Mouse (Mus musculus): ENCODE data around the gene Tap2. TPM values are rescaled to one million over a fixed set of nuclear protein-coding genes. Genes with fewer than 3 reads are reported as not detected.

The Tap2 gene
- polyA plus RNA-seq, 1 experiment from 2014 or later, result 7.4 TPM

DNA sequence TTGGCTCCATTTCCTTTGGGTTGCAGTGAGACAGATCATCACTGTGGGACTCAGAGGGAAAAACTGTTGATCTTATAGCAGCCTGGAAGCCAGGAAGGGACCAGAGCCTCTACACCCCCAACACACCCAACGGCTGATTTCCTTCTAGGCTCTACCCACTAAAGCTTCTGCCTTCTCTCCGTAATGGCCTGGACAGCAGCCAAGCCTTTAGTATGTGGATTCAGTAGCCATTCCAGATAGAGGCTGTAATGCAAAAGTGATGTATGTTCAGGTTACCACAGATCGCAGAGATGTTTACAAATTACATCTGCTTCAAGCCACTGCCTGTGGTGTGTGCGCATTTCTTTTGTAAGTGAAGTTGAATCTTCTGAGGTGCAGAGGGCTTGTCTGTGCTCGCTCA, 57.2 kb downstream of the Tap2 start:
- no peaks in the 10 kb centered on the region for H3K36me3 ChIP-seq (ENCODE audit: control insufficient read depth, insufficient read depth, low read length)
- no peaks in the 10 kb centered on the region for H3K9me3 ChIP-seq (ENCODE audit: control insufficient read depth, low read length)
- DNase-seq (ENCODE audit: low spot score) (no peak), ATAC-seq (replicated peaks; ENCODE audit: low FRiP score) (no peak)
- peaks cover 28% of the 10 kb centered on the region for H3K27me3 ChIP-seq (replicated peaks; ENCODE audit: control insufficient read depth, insufficient read depth, low read length)
- no peak overlapping the region for H3K9ac ChIP-seq (ENCODE audit: low read depth, low read length)
- H3K4me3 ChIP-seq (ENCODE audit: low read depth, low read length), result no peak overlapping the region
- no peak overlapping the region for H3K27ac ChIP-seq (ENCODE audit: low read depth, low read length)
- H3K4me1 ChIP-seq (replicated peaks; ENCODE audit: control insufficient read depth, insufficient read depth, low read length), result 0 out of 2 replicates have a peak, but pooled peaks cover 4% of the 10 kb centered on the region
- 70% methylated on average over 5 of the region's 5 CpGs for WGBS
- H3K4me2 ChIP-seq, result no peak overlapping the region

DNA sequence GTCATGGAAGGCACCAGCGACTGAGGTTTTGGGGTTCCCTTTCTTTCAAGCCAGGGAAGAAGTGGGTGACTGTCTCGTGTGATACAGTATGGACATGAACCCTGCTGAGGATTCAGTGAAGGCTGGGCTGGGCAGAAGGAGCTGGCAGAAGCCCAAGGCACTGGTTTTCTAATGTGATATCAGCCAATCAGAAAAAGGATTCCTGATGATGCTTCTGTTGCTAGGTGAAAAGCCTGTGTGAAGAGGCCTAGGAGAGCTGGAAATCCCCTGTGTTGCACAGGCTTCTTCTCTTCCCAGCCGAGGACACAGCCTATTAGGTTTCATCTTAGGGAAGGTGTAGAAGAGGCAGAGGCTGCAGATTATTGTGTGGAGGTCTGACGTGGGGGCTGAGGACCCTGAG, 58.2 kb downstream of the Tap2 start:
- peaks cover 28% of the 10 kb centered on the region for H3K27me3 ChIP-seq (replicated peaks; ENCODE audit: control insufficient read depth, insufficient read depth, low read length)
- DNase-seq (ENCODE audit: low spot score), result no peak
- no peak for ATAC-seq (replicated peaks; ENCODE audit: low FRiP score)

GRCm38 (mm10) chr17:34263068-34263467, 59.7 kb downstream of the Tap2 start:
- ATAC-seq (replicated peaks; ENCODE audit: low FRiP score), result peak; percentile 66
- 0 out of 2 replicates have a peak, but pooled peaks cover 4% of the 10 kb centered on the region for H3K4me1 ChIP-seq (replicated peaks; ENCODE audit: control insufficient read depth, insufficient read depth, low read length)
- H3K27ac ChIP-seq (ENCODE audit: low read depth, low read length), result no peak overlapping the region
- no peaks in the 10 kb centered on the region for H3K9me3 ChIP-seq (ENCODE audit: control insufficient read depth, low read length)
- peaks cover 28% of the 10 kb centered on the region for H3K27me3 ChIP-seq (replicated peaks; ENCODE audit: control insufficient read depth, insufficient read depth, low read length)
- 3% methylated on average over 8 of the region's 8 CpGs for WGBS
- peak overlapping the region; percentile 56 for H3K4me3 ChIP-seq (ENCODE audit: low read depth, low read length)
- H3K36me3 ChIP-seq (ENCODE audit: control insufficient read depth, insufficient read depth, low read length), result no peaks in the 10 kb centered on the region
- no peak overlapping the region for H3K9ac ChIP-seq (ENCODE audit: low read depth, low read length)
- DNase-seq (ENCODE audit: low spot score), result peak; percentile 68
- peak overlapping the region; percentile 93 for H3K4me2 ChIP-seq

More for the DNA sequence above, 58.2 kb downstream of the Tap2 start:
- 27% methylated on average over 4 of the region's 4 CpGs for WGBS
- H3K9ac ChIP-seq (ENCODE audit: low read depth, low read length), result no peak overlapping the region
- no peak overlapping the region for H3K4me3 ChIP-seq (ENCODE audit: low read depth, low read length)
- H3K27ac ChIP-seq (ENCODE audit: low read depth, low read length), result no peak overlapping the region
- no peaks in the 10 kb centered on the region for H3K36me3 ChIP-seq (ENCODE audit: control insufficient read depth, insufficient read depth, low read length)
- H3K4me2 ChIP-seq, result no peak overlapping the region
- H3K9me3 ChIP-seq (ENCODE audit: control insufficient read depth, low read length), result no peaks in the 10 kb centered on the region
- H3K4me1 ChIP-seq (replicated peaks; ENCODE audit: control insufficient read depth, insufficient read depth, low read length), result 0 out of 2 replicates have a peak, but pooled peaks cover 4% of the 10 kb centered on the region

DNA sequence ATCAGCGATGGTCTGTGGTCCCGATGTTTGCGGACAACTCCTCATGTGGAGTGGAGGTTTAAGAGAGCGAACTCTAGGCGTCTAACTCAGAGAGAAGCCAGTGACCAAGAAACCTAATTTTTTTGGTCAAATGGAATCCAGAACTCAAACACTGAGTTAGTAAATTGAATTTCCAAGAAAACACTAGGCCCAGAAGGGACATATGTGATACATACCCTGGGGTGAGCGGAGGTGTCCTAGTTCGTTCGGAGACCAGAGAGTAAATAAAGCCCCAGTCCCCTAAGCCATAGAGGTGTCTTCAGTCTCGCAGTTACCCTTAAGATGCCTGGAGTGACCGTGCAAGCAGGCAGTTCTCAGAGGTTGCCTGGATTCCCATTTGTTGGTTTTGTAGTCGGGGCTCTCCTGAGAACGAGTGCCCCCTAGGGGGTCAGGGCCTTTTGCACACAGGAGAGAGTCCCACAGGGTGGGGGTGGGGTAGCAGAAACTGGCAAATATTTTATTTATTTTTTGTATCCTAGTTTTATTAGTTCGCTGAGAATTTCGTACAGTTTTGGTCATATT, 60.6 kb downstream of the Tap2 start:
- peak; percentile 60 for DNase-seq (ENCODE audit: low spot score)
- no peak overlapping the region; the same call in 1 of the 2 replicates for H3K9ac ChIP-seq (ENCODE audit: low read depth, low read length)
- no peaks in the 10 kb centered on the region for H3K36me3 ChIP-seq (ENCODE audit: control insufficient read depth, insufficient read depth, low read length)
- no peak for ATAC-seq (replicated peaks; ENCODE audit: low FRiP score)
- 0 out of 2 replicates have a peak, but pooled peaks cover 4% of the 10 kb centered on the region for H3K4me1 ChIP-seq (replicated peaks; ENCODE audit: control insufficient read depth, insufficient read depth, low read length)
- 7% methylated on average over 14 of the region's 14 CpGs for WGBS
- no peak overlapping the region for H3K27ac ChIP-seq (ENCODE audit: low read depth, low read length)
- H3K9me3 ChIP-seq (ENCODE audit: control insufficient read depth, low read length), result no peaks in the 10 kb centered on the region
- peaks cover 28% of the 10 kb centered on the region for H3K27me3 ChIP-seq (replicated peaks; ENCODE audit: control insufficient read depth, insufficient read depth, low read length)
- H3K4me3 ChIP-seq (ENCODE audit: low read depth, low read length), result peak overlapping the region; percentile 56
- peak overlapping the region; percentile 93 for H3K4me2 ChIP-seq

DNA sequence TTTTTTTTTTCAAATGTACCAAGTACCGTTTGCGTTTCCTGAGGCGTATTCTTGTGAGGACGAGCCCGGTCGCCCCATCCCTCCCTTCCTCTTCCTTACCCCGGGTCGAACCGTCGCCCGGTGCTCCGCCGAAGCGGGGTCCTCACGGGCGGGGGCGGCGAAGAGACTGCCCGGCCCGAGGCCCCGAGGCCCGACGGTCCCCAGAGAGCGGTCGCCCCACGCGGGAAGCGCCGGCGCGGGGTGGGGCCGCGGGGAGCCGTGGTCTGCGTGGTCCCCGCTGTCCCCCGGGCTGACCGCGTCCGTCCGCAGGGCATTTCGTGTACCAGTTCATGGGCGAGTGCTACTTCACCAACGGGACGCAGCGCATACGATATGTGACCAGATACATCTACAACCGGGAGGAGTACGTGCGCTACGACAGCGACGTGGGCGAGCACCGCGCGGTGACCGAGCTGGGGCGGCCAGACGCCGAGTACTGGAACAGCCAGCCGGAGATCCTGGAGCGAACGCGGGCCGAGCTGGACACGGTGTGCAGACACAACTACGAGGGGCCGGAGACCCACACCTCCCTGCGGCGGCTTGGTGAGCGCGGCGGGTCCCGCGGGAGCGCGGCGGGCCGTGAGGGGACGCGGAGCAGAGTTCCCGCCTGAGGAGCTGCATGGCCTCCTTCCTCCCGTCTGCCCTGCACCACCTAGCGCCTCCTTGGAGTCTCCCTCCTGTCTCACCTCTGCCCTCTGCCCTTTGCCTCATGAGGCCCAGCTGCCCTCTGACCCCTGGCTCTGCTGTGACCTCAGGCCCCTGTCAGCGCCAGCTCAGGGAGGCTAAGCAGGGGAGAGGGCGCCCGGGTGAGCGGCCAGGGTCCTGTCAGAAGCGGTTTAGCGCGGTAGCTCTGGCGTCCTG, 61.4 kb downstream of the Tap2 start:
- 2% methylated on average over 88 of the region's 93 CpGs for WGBS
- Histone ChIP-seq H3K4me2 (peak overlapping the region; percentile 93), H3K4me3 (ENCODE audit: low read depth, low read length) (peak overlapping the region; percentile 56), H3K4me1 (replicated peaks; ENCODE audit: control insufficient read depth, insufficient read depth, low read length) (0 out of 2 replicates have a peak, but pooled peaks cover 4% of the 10 kb centered on the region), H3K9ac (ENCODE audit: low read depth, low read length) (peak overlapping the region; percentile 61), H3K27ac (ENCODE audit: low read depth, low read length) (no peak overlapping the region), H3K36me3 (ENCODE audit: control insufficient read depth, insufficient read depth, low read length) (no peaks in the 10 kb centered on the region), H3K9me3 (ENCODE audit: control insufficient read depth, low read length) (no peaks in the 10 kb centered on the region), H3K27me3 (replicated peaks; ENCODE audit: control insufficient read depth, insufficient read depth, low read length) (peaks cover 28% of the 10 kb centered on the region)
- DNase-seq (ENCODE audit: low spot score) (peak; percentile 68), ATAC-seq (replicated peaks; ENCODE audit: low FRiP score) (0 out of 2 replicates have a peak, but pooled peaks have one; percentile 20)

Other genes starting within 250 kb of the Tap2 start
- gene Vps52, start 247.7 kb upstream of the Tap2 start, polyA plus RNA-seq (2014; fragmentation: Nextera tagmentation; extraction: Ambion mirVana), result 47.2 and 49.1 TPM in 2 replicates
- 2,164 and 2,343 TPM in 2 replicates for gene Rps18, start 247.5 kb upstream of the Tap2 start, polyA plus RNA-seq (2014; fragmentation: Nextera tagmentation; extraction: Ambion mirVana)
- 82.7 and 84.9 TPM in 2 replicates for gene H2-K1, start 203.2 kb upstream of the Tap2 start, polyA plus RNA-seq (2014; fragmentation: Nextera tagmentation; extraction: Ambion mirVana)
- 3.4 and 5.5 TPM in 2 replicates for gene Ring1, start 178.8 kb upstream of the Tap2 start, polyA plus RNA-seq (2014; fragmentation: Nextera tagmentation; extraction: Ambion mirVana)
- 34.2 and 45.1 TPM in 2 replicates for gene H2-Ke6, start 175.5 kb upstream of the Tap2 start, polyA plus RNA-seq (2014; fragmentation: Nextera tagmentation; extraction: Ambion mirVana)
- 73.9 and 75.9 TPM in 2 replicates for gene Slc39a7, start 171.8 kb upstream of the Tap2 start, polyA plus RNA-seq (2014; fragmentation: Nextera tagmentation; extraction: Ambion mirVana)
- 30.8 and 31.5 TPM in 2 replicates for gene Rxrb, start 171.7 kb upstream of the Tap2 start, polyA plus RNA-seq (2014; fragmentation: Nextera tagmentation; extraction: Ambion mirVana)
- gene Col11a2, start 164.1 kb upstream of the Tap2 start, polyA plus RNA-seq (2014; fragmentation: Nextera tagmentation; extraction: Ambion mirVana), result 0.61 and 0.67 TPM in 2 replicates
- 0.26 and 0.56 TPM in 2 replicates for gene H2-Oa, start 111.2 kb upstream of the Tap2 start, polyA plus RNA-seq (2014; fragmentation: Nextera tagmentation; extraction: Ambion mirVana)
- gene H2-DMa, start 84.0 kb upstream of the Tap2 start, polyA plus RNA-seq (2014; fragmentation: Nextera tagmentation; extraction: Ambion mirVana), result 5.6 and 5.9 TPM in 2 replicates
- 86.1 and 90.8 TPM in 2 replicates for gene Brd2, start 80.9 kb upstream of the Tap2 start, polyA plus RNA-seq (2014; fragmentation: Nextera tagmentation; extraction: Ambion mirVana)
- gene H2-DMb2, start 60.2 kb upstream of the Tap2 start, polyA plus RNA-seq (2014; fragmentation: Nextera tagmentation; extraction: Ambion mirVana), result 0.32 and 0.34 TPM in 2 replicates
- gene H2-DMb1, start 50.5 kb upstream of the Tap2 start, polyA plus RNA-seq (2014; fragmentation: Nextera tagmentation; extraction: Ambion mirVana), result 0.19 and 0.43 TPM in 2 replicates
- 1.5 and 1.8 TPM in 2 replicates for gene Tap1, start 16.0 kb upstream of the Tap2 start, polyA plus RNA-seq (2014; fragmentation: Nextera tagmentation; extraction: Ambion mirVana)
- gene Psmb9, start 15.8 kb upstream of the Tap2 start, polyA plus RNA-seq (2014; fragmentation: Nextera tagmentation; extraction: Ambion mirVana), result 2.3 and 4.0 TPM in 2 replicates
- gene Psmb8, start 5.8 kb upstream of the Tap2 start, polyA plus RNA-seq (2014; fragmentation: Nextera tagmentation; extraction: Ambion mirVana), result 8.4 and 10.3 TPM in 2 replicates
- not detected in 2 replicates for gene H2-Ob, start 35.4 kb downstream of the Tap2 start, polyA plus RNA-seq (2014; fragmentation: Nextera tagmentation; extraction: Ambion mirVana)
- gene H2-Ab1, start 54.2 kb downstream of the Tap2 start, polyA plus RNA-seq (2014; fragmentation: Nextera tagmentation; extraction: Ambion mirVana), result 3.9 and 4.1 TPM in 2 replicates
- not detected in 2 replicates for gene H2-Aa, start 84.3 kb downstream of the Tap2 start, polyA plus RNA-seq (2014; fragmentation: Nextera tagmentation; extraction: Ambion mirVana)
- 0.23 and 0.63 TPM in 2 replicates for gene H2-Eb1, start 102.3 kb downstream of the Tap2 start, polyA plus RNA-seq (2014; fragmentation: Nextera tagmentation; extraction: Ambion mirVana)
- not detected in 2 replicates for gene H2-Eb2, start 122.1 kb downstream of the Tap2 start, polyA plus RNA-seq (2014; fragmentation: Nextera tagmentation; extraction: Ambion mirVana)
- not detected in 2 replicates for gene Btnl2, start 151.3 kb downstream of the Tap2 start, polyA plus RNA-seq (2014; fragmentation: Nextera tagmentation; extraction: Ambion mirVana)
- gene Btnl1, start 173.6 kb downstream of the Tap2 start, polyA plus RNA-seq (2014; fragmentation: Nextera tagmentation; extraction: Ambion mirVana), result not detected in 2 replicates
- gene BC051142, start 195.3 kb downstream of the Tap2 start, polyA plus RNA-seq (2014; fragmentation: Nextera tagmentation; extraction: Ambion mirVana), result 0.41 TPM in 1 of 2 replicates, not detected in the other

Measured in liver, embryonic 11.5 days (tissue).